Mouse (Mus musculus): ENCODE data around the gene Bub1b. TPM values are rescaled to one million over a fixed set of nuclear protein-coding genes. Genes with fewer than 3 reads are reported as not detected.

Gene Bub1b
- polyA plus RNA-seq, 1 experiment: 75.2 TPM

GRCm38 (mm10) chr2:118661891-118662290, 63.9 kb downstream of the Bub1b start:
- Histone ChIP-seq H3K4me1 (ENCODE audit: control insufficient read depth, insufficient read depth, low read length) (peaks cover 9% of the 10 kb centered on the region), H3K27ac (ENCODE audit: insufficient read depth, low read length) (no peak overlapping the region), H3K4me3 (ENCODE audit: insufficient read depth, low read length) (no peak overlapping the region)
- TF ChIP-seq POLR2A (IDR thresholded peaks at IDR 0.05; ENCODE audit: low read depth, low read length): no peak
- TF ChIP-seq CTCF (IDR thresholded peaks at IDR 0.05; ENCODE audit: borderline replicate concordance, insufficient read depth, low read length): no peak

DNA sequence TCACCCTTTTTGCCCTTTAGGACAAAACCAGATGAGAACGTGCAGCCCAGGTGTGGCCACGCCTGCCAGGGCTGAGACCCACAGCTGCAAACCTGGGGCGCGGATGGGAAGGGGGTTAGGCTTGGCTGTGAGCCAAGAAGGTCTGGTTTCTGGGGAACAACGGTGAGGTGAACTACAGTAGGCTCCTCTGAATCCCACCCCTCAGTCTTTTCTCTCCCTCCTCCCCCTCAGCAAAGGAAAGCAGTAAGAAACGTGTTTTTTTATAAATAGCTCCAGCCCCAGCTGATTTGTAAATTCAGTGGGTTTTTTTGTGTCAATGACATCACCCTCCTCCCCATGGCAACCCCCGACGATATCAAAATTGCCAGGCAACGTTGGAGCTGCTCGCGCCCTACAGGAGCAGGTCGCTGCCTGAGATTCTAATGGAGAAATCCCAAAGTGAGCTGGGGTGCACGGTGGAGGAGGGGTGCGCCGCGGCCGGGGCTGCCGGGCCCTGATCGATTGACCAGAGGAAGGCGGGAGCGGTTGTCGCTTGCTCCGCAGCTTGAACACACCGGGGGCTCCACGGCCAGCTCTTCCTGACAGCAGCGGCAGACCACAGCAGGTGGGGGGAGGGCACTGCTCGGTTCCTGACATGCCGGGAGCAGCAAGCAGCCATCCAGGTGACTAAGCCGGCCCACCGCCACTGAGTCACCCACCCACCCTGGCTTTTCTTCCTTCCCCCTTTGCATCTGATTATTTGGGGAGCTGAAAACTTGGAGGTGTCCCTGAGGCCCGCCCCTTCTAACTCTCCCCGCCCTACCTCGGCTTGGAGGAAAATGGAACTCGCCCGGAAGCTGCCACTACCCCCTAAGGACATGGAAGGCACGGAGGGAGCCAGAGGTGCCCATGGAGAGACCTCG, 65.1 kb downstream of the Bub1b start, which contains the start of gene Pak6:
Gene Pak6 (plus strand): TSS at position 402 of the 902 bp plus-strand sequence.
- H3K27ac ChIP-seq (ENCODE audit: insufficient read depth, low read length): no peak within 1 kb of the TSS
- peaks cover 12% of the 10 kb centered on the region for H3K4me1 ChIP-seq (ENCODE audit: control insufficient read depth, insufficient read depth, low read length)
- peak within 1 kb of the TSS; percentile 30 for H3K4me3 ChIP-seq (ENCODE audit: insufficient read depth, low read length)
- no peak for TF ChIP-seq CTCF (IDR thresholded peaks at IDR 0.05; ENCODE audit: borderline replicate concordance, insufficient read depth, low read length)

GRCm38 (mm10) chr2:118663804-118664766, 66.1 kb downstream of the Bub1b start:
- no peak for TF ChIP-seq POLR2A (IDR thresholded peaks at IDR 0.05; ENCODE audit: low read depth, low read length)
- no peak for TF ChIP-seq CTCF (IDR thresholded peaks at IDR 0.05; ENCODE audit: borderline replicate concordance, insufficient read depth, low read length)
- no peak overlapping the region for H3K27ac ChIP-seq (ENCODE audit: insufficient read depth, low read length)
- H3K4me1 ChIP-seq (ENCODE audit: control insufficient read depth, insufficient read depth, low read length): peaks cover 9% of the 10 kb centered on the region
- no peak overlapping the region for H3K4me3 ChIP-seq (ENCODE audit: insufficient read depth, low read length)

DNA sequence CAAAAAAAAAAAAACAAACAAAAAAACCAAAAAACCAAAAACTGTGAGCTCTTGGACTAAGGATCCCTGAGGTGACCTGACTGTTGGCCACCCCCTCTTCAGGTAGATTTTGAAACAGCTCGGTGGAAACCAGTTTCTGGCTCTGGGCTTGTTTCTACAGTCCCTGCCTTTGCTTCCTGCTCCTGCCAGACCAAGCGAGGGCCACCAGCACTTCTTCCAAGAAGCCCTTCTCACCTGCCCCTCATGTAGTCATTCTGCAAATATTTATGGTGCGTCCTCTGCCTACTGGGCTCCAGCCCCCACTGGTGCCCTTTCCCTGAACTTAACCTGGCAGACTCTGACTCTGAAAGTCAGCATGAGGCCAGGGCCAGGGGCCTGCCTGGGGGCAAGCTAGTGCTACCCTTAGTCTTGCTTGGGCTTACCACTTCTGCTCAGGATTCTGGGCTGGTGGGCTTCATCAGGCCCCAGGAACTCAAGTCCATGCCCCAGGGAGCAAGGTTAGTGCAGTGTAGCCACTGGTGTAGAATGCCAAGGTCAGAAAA, 67.0 kb downstream of the Bub1b start:
- Histone ChIP-seq H3K27ac (ENCODE audit: insufficient read depth, low read length) (no peak overlapping the region), H3K4me1 (ENCODE audit: control insufficient read depth, insufficient read depth, low read length) (peaks cover 7% of the 10 kb centered on the region), H3K4me3 (ENCODE audit: insufficient read depth, low read length) (no peak overlapping the region)

DNA sequence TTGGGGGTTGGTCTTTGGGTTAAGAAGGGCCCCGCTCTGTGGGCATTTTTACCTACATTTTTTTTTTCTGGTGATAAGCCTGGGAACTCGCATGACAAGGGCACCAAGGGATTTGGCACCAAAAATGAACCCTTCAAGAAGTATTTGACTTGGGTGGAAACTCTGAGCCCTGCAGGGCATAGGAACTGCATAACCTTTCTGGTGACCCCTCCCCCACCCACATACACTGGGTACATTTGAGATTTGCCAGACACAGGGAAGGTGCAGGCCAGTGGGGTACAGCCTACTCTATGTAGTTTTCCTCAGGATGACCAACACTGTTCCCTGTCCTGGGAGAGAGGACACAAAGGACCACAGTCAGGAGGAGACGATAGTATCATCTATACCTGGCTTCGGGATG, 67.6 kb downstream of the Bub1b start:
- H3K27ac ChIP-seq (ENCODE audit: insufficient read depth, low read length): no peak overlapping the region
- no peak overlapping the region for H3K4me3 ChIP-seq (ENCODE audit: insufficient read depth, low read length)
- no peak for TF ChIP-seq CTCF (IDR thresholded peaks at IDR 0.05; ENCODE audit: borderline replicate concordance, insufficient read depth, low read length)
- no peak for TF ChIP-seq POLR2A (IDR thresholded peaks at IDR 0.05; ENCODE audit: low read depth, low read length)
- peaks cover 7% of the 10 kb centered on the region for H3K4me1 ChIP-seq (ENCODE audit: control insufficient read depth, insufficient read depth, low read length)

More for the DNA sequence above, 67.0 kb downstream of the Bub1b start:
- TF ChIP-seq POLR2A (IDR thresholded peaks at IDR 0.05; ENCODE audit: low read depth, low read length) (no peak), CTCF (IDR thresholded peaks at IDR 0.05; ENCODE audit: borderline replicate concordance, insufficient read depth, low read length) (no peak)

DNA sequence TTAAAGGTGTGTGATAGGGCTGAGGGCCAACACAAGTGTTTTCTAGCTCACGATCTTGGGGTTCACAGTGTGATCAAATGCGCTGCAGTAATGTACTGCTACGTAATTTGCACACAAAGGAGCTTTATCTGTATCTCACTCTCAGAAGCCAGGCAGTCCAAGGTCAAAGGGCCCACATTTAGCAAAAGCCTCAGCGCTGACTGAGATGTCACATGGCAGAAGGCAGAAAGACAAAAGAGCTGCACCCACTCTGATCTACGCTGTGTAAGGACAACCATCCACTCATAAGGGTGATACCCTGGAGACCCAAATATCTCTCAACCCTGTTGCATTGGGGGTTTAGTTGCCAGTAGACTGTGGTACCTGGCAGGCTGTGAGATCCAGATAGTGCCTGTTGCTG, 69.2 kb downstream of the Bub1b start:
- H3K27ac ChIP-seq (ENCODE audit: insufficient read depth, low read length): no peak overlapping the region
- TF ChIP-seq CTCF (IDR thresholded peaks at IDR 0.05; ENCODE audit: borderline replicate concordance, insufficient read depth, low read length): no peak
- TF ChIP-seq POLR2A (IDR thresholded peaks at IDR 0.05; ENCODE audit: low read depth, low read length): no peak
- H3K4me1 ChIP-seq (ENCODE audit: control insufficient read depth, insufficient read depth, low read length): peaks cover 7% of the 10 kb centered on the region
- no peak overlapping the region for H3K4me3 ChIP-seq (ENCODE audit: insufficient read depth, low read length)

DNA sequence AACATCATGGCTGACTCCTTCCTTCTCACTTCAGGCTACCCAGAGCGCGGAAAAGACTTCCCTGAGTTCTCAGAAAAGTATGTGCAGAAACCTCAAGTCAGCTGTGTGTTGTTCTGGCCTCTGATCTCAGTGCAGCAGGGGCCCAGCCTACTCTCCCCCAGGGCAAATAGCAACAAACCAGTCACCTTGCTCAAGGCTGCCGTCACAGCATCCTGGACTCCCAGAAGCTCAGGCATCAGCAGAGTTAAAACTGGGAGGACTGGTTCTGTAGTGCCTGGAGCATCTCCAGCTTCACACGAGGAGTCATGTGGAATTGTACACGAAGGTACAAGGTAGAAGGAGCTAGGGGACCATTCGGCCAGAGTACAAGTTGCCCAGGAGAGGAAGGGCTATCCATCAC, 71.2 kb downstream of the Bub1b start:
- H3K4me3 ChIP-seq (ENCODE audit: insufficient read depth, low read length): no peak overlapping the region
- TF ChIP-seq CTCF (IDR thresholded peaks at IDR 0.05; ENCODE audit: borderline replicate concordance, insufficient read depth, low read length): no peak
- no peak for TF ChIP-seq POLR2A (IDR thresholded peaks at IDR 0.05; ENCODE audit: low read depth, low read length)
- H3K4me1 ChIP-seq (ENCODE audit: control insufficient read depth, insufficient read depth, low read length): peaks cover 7% of the 10 kb centered on the region
- H3K27ac ChIP-seq (ENCODE audit: insufficient read depth, low read length): no peak overlapping the region

GRCm38 (mm10) chr2:118669785-118670184, 71.8 kb downstream of the Bub1b start:
- H3K27ac ChIP-seq (ENCODE audit: insufficient read depth, low read length): no peak overlapping the region
- peaks cover 7% of the 10 kb centered on the region for H3K4me1 ChIP-seq (ENCODE audit: control insufficient read depth, insufficient read depth, low read length)
- H3K4me3 ChIP-seq (ENCODE audit: insufficient read depth, low read length): no peak overlapping the region
- no peak for TF ChIP-seq POLR2A (IDR thresholded peaks at IDR 0.05; ENCODE audit: low read depth, low read length)
- TF ChIP-seq CTCF (IDR thresholded peaks at IDR 0.05; ENCODE audit: borderline replicate concordance, insufficient read depth, low read length): no peak

DNA sequence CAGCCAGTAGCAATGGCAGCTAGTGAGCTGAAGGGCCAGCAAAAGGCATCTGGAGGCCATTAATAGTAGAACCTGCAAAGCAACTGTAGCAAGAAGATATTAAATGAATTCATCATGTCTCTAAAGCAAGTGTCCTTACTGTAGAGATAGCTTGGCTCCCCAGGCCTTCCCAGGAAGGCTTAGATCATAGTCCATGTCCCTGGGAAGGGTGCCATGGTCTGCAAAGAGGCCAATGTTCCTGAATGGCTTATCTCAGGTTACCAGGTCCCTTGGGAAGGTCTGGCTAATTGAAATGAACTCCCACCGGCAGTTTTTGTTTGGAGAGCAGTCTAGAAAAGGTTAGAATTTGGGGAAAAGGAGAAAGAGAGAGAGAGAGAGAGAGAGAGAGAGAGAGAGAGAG, 73.7 kb downstream of the Bub1b start:
- Histone ChIP-seq H3K27ac (ENCODE audit: insufficient read depth, low read length) (no peak overlapping the region), H3K4me1 (ENCODE audit: control insufficient read depth, insufficient read depth, low read length) (peaks cover 7% of the 10 kb centered on the region), H3K4me3 (ENCODE audit: insufficient read depth, low read length) (no peak overlapping the region)
- TF ChIP-seq POLR2A (IDR thresholded peaks at IDR 0.05; ENCODE audit: low read depth, low read length) (no peak), CTCF (IDR thresholded peaks at IDR 0.05; ENCODE audit: borderline replicate concordance, insufficient read depth, low read length) (no peak)
